Mouse (Mus musculus): ENCODE measurements around the gene Vwa8. TPM values are rescaled to one million over a fixed set of nuclear protein-coding genes. Genes with fewer than 3 reads are reported as not detected.
A peak's percentile ranks its signal among the peaks of the same experiment; 100 is the strongest.

Gene Vwa8
- 10 to 100 TPM; 42.9 to 46.3 TPM for total RNA-seq (2021)
- long read RNA-seq, experiment 1, full-length matches to known transcripts, result 14 of 23 reads
- long read RNA-seq, experiment 1, partial matches to known transcripts, result 6 of 23 reads
- long read RNA-seq, experiment 1, other reads (novel, unspliced or antisense), result 3 of 23 reads
- long read RNA-seq, experiment 2, full-length matches to known transcripts, result 20 of 35 reads
- long read RNA-seq, experiment 2, partial matches to known transcripts, result 12 of 35 reads
- long read RNA-seq, experiment 2, other reads (novel, unspliced or antisense), result 3 of 35 reads

DNA sequence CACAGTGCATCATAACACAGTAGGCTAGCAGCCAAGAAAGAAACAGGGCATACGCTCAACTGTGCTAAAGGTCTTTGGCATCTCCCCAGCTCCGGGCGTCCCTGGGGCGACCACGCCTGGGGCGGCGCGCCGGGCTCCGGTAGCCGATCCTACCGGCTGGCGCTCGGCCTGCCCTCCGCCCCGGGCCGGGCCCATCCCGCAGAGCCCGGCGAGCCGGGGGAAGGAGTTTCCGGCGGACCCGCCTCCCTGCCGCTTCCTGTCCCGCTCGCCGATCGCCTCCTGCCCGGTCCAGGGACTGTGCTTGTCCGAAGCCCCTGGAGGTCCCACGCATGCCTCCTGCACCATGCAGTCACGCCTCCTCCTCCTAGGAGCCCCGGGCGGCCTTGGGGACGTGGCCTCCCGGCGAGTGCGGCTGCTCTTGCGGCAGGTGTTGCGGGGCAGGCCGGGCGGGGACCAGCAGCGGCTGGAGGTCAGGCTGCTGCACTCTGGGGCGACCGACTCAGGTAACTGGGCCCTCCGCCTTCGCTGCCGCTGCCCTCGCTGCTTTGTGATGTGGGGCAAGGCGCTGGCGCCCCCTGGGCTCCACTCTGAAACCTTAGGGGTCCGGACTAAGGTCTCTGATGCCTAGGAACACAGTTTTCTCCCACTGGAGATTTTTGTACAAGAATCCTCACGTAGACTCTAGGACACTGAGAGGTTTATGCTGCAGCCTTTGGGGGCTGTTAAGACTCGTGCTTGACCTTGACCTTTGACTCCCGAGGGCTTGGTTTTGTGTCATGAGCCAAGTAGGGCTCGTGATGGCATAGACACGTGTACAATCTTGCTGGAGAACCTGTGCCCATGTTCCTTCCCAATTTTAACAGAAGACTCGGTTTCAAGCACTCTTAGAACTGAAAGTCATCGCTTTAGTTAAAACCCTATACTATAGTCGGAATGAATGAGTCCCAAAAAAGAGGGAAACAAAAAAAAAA, at the start of gene Vwa8:
Gene Vwa8, plus strand, starts transcription at position 112 of the 971 bp plus-strand sequence.
- DNase-seq (ENCODE audit: low spot score in 2 of 2), result peak; percentile 82 to 87

DNA sequence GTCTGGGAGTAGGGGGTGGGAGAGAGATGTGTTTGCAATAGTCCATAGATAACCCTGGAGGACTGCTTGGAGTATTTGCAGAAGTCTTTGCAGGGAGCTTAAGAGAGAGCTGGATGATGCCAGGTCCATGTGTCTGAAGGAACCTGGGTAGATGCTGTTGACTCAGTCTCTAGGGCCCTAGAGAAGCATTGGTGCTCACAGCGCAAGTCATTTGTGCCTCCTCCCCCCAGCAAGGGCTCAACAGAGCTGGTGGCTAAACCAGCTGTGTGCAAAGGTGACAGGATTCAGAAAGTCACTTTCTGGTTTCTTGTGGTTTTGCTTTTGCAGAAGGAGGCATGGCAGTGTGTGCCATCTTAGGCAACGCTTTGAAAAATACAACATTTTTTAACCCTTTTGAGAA, 46.5 kb upstream of the Vwa8 start:
- no peak for DNase-seq (ENCODE audit: low spot score in 2 of 2)

DNA sequence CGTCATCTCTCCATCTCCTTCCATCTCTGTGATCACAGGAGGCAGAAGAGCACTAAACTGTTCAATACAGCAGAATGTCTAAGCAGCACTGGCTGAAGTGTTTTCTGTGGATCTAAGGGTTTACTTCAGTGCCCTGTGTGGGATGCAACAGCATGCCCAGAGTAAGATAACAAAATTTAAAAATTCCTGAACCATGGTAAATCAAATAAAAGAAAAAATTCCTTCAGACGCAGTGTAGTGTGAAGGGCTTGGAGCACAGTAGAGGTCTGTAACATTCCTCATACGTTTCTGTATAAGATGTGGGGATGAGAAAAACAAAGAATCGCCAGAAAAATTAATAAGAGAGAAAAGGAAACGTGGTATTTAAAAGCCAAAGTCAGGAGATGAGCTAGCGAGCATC, 44.9 kb upstream of the Vwa8 start:
- no peak for DNase-seq (ENCODE audit: low spot score in 2 of 2)

DNA sequence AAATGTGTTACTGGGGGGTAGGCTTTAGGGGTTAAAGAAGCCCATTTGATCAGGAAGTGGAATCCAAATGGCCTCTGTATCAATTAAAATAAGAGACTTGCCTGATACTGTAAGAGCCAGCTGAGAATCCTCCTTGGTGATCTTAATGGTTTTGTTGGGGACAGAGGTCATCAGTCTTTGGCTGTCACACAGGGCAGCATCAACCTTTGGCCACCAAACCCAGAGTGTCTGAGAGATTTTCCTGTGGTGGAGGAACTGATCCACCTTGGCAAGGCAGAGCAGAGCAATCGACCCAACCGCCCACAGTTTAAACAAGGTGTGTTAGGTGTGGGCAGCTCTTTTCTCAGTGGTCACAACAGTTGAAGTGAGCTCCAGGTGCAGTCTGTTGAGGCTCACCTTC, 36.0 kb upstream of the Vwa8 start:
- no peak for DNase-seq (ENCODE audit: low spot score in 2 of 2)

DNA sequence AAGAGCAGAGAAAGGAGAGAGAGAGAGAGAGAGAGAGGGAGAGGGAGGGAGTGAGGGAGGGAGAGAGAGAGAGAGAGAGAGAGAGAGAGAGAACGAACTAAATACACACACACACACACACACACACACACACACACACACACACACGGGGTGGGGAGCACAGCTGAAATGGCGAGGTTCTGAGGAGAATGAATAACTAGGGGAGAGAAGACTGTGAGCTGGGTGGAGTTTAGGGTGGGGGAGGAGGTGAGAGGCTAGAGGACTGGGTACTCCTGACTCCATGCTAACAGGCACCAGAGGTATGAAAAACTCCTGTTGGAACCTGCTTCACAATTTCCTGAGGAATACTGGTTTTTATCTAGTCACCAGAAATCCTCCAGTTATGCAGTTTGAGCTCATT, 32.4 kb upstream of the Vwa8 start:
- DNase-seq (ENCODE audit: low spot score in 2 of 2), result no peak

DNA sequence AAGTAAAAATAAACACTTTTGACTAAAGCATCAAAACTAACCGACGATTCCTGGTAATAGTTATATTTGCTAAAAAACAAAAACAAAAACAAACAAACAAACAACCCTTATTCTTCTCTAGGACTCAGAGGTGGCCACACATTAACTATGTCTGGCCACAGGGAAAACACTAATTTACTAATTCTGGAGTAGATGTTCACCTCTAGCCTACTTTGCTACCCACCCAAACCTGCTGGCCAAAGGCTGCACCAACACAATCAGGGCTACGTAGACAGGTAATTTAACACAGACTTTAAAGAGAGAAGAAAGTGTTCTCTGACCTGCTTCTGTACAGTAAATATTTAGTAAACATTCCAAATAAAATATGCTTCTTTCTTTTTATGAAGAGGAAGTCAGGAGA, 31.2 kb upstream of the Vwa8 start:
- DNase-seq (ENCODE audit: low spot score in 2 of 2), result no peak

DNA sequence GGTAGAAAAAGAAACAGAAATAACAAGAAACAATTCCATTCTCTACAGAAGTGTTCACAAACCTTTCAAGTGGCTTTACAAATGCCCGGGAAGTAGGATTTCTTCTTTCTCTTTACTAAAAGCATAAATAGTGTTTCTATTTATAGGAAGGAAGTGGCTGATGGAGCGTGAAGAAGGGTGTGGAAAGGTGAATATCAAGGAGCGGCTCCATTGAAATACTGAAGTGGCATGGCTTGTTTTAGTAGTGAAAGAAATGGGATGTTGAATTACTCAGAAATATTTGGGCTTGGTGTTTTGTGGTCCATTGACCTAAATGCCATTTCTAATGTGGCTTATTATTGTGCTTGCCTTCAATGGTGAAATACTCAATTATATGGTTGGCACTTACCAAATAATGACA, 30.4 kb upstream of the Vwa8 start:
- no peak for DNase-seq (ENCODE audit: low spot score in 2 of 2)

DNA sequence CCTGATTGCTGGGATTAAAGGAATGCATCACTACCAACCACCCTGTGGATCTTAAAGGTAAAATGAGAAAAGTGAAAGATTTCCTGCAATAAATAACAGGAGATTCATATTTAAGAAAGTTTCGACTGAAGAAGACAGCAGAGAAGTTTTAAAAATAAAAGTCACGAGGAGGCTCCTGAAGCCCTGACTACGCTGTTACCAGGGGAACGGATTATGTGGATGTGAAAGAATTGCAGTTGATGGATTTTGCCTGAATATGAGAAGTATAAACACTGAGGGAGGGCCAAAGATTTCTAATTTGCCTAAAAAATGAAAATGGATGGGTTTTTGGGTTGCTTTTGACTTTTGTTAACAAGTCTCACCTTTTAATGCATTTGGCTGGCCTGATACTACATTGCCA, 24.8 kb upstream of the Vwa8 start:
- no peak for DNase-seq (ENCODE audit: low spot score in 2 of 2)

DNA sequence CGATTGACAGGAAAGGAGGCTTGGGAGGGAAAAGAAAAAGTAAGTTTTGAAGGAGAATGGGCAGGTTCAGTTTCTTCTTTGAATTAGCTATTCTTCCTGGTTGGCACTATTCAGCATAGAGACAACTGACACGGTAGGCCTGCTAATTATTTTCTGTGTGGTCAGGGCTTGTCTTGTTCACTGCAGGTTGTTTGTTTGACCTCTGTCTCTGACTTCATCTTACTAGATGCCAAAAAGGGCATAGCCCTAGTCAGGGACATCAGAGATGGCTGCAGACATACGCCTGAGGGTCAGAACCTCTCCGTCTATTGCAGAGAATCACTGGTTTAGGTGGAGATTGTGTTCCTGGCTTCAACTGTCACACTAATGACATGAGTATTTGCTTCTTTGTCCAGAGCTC, 24.3 kb upstream of the Vwa8 start:
- no peak for DNase-seq (ENCODE audit: low spot score in 2 of 2)

DNA sequence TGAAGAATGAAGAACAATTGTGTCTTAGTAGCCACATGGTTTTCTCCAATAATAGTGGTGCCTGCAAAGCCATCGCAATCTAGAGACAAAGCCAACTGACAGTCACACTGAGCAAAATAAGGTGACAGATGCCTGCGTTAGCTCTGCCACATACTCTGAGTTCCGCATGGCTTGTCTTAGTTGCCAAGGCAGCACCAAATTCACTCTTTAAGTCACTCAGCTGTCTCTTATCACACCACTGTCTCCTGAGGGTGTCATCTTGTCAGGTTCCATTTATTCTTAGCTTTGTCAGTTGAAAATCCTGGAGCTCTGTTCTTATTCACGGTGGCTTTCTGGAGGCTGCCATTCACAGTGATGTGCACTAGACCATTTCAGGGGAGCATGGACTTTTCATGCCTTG, 17.7 kb upstream of the Vwa8 start:
- no peak for DNase-seq (ENCODE audit: low spot score in 2 of 2)

DNA sequence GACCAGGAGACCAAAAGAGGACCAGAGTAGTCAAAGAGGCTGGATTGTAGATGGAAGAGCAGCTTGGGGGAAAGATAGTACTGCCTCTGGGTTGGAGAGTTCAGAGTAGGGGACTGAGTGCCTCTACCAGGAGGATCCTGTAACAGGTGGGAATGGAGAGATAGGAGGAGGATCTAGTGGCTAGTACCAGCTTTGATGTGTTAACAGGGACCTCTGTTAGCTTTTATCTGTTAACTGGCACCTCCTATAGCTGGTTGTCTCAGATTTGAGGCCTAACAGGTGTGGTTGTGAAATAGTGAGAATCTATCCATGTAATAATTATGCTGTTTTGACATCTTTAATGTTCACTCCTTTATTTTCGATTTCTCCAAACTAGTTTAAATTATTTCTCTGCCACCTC, 904 bp upstream of the Vwa8 start:
- DNase-seq (ENCODE audit: low spot score in 2 of 2), result no peak

DNA sequence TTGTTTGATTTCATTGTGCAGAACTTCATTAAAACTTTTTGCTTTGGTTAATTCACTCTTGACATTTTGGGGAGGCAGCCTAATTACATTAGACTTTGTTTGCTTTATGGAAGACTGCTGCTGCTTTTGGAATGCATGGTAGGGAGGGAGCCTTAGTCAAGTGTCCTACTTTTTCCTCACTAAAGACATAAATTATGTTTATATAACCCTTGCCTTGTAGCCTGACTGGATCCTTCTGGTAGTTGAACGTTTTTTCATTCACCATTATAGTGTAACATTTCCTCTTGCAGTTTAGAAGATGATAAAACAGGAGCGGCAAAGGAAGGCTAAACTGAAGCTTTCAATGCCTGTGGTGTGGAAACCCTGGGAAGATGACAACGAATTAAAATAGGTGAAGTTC, 375 bp upstream of the Vwa8 start:
- DNase-seq (ENCODE audit: low spot score in 2 of 2), result no peak

DNA sequence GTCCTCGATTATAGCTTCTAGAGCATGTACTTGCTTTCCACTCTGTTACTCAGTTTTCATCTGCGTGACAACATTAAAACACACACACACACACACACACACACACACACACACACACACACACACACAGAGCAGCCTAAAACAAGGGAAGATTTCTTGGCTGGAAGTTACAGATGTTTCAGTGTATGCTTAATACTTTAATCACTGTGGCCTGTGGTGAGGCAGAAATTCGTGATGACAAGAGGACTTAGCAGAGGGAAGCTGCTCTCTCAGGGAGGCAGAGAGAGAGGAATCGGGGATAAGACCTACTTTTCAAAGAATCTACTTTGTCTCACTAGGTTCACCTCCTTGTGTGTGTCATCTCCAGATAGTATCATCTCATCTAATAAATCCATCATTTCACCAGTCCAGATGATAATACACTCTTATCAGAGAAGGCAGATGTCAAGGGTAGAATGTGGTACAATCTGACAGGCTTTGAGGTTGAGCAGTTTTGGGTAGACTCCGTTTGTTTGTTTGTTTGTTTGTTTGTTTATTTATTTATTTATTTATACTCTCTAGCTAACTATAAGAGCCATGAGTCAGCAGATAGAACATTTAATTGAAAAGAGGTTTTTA, 1.2 kb downstream of the Vwa8 start:
- no peak for DNase-seq (ENCODE audit: low spot score in 2 of 2)

DNA sequence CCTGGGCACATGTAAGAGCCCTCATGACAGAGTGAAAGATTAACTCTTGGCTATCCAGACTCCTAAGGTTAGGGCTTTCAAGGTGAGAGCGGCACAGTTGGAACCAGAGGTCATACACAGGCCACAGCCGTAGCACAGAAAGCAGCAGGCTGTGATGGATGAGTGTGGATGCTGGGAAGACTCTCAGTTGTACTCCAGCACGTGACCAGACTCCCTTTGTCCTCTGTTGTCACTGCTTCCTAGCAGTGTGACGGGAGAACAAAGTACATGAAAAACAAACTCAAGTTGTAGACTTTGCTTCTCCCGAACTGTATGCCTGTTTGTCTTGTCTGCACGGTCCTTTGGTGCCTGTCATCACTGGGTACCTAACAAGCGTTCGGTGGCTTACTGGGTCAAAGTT, 1.8 kb downstream of the Vwa8 start:
- no peak for DNase-seq (ENCODE audit: low spot score in 2 of 2)

DNA sequence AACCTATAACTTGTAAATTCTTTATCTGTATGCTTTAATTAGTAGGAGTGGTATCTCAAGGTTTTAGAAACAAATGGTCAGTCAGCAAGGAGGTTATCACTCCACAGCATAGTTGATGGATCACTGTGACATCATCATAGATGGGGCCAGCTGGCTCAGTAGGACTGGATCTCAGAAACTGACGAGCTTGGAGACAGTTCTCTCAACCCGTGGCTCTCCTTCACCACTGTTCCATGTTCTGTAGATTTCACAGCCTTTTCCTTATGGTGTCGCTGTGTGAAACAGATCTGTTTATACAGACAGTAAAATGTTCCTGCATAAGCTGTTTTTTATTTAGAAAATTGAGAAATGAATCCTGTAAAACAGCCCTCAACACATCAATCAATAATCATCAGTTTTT, 2.5 kb downstream of the Vwa8 start:
- DNase-seq (ENCODE audit: low spot score in 2 of 2), result no peak

DNA sequence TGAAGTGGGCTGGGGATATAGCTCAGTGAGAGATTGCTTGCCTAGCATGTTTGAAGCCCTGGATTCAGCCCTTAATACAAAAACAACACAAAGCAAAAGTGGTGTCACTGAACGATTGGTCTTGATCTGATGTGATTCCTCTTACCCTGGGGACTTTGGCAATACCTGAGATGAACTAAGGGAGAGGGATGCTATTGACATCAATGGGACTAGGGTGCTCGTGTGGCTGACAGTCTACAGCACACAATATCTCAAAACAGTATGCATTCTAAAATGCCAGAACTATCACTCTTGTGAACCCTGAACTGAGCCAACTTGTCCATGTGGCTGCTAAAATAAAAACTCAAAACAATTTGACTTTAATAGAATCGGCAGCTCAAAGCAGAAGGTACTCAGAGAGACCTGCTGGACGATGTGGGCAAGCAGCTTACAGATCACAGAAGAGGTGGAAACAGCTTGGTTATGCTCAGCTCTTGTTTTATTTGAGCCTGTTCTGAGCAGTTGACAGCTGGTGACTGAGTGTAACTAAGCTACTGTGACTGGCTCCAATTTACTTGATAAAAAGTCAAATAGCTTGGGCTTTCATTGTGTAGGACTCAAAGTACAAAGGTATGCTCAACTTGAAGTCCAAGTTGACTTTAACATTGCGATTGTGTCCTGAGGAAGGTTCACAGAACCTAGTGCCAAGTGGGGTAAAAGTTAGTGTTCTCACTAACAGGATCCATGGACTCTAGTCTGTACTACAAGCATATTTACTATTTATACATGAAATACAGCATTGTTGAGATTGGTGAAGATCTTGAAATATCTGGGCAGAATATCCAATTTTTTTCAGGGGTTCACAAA, 3.8 kb downstream of the Vwa8 start:
- DNase-seq (ENCODE audit: low spot score in 2 of 2), result no peak

DNA sequence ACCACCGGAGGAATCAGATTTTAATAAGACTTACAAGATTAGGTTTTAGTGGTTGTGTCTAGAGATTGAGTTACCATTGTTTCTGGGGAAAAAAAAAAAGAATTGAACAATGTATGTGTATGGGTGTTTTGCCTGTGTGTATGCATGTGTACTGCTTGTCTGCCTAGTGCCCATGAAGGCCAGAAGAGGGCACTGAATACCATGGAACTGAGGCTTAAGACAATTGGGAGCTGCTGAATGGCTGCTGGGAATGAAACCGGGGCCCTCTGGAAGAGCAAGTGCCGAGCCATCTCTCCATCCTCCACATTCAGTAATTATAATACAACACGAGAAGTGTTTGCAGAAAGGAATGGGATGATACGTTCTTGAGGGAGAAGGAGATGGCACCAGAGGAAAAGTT, 12.3 kb downstream of the Vwa8 start:
- DNase-seq (ENCODE audit: low spot score in 2 of 2), result no peak

DNA sequence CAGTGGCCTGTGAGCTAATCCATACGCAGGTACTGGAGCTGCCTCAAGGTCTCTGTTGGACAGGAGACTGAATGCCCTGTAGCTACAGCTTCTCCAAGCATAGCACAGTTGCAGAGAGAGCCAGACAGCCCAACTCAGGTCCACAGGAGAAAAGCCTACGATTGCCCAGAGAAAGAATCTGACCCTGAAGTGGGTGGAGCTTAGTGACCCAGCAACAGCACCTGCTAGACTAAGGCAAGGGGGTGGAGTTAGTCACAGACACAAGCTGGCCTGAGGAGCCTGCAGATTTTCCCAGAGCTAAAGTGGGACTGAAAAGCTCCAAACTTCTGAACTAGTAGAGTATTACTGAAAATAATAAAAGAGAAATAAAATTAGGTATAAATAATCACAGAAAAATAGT, 21.2 kb downstream of the Vwa8 start:
- DNase-seq (ENCODE audit: low spot score in 2 of 2), result no peak

DNA sequence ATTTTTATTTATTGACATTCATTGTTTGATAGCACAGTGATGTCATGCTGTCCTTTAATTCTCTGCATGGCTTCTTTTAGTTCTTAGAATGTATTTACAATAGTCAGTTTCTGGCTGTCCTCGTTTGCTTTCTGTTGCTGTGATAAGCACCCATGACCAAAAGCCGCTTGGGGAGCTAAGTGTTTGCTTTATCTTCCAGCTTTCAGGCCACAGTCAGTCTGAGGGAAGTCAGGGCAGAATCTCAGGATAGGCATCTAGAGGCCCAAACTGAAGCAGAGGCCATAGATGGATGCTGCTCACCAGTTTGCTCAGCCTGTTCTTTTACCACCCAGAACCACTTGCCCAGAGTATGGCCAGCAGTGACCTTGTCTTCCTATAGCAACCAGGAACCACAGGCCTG, 28.3 kb downstream of the Vwa8 start:
- no peak for DNase-seq (ENCODE audit: low spot score in 2 of 2)

DNA sequence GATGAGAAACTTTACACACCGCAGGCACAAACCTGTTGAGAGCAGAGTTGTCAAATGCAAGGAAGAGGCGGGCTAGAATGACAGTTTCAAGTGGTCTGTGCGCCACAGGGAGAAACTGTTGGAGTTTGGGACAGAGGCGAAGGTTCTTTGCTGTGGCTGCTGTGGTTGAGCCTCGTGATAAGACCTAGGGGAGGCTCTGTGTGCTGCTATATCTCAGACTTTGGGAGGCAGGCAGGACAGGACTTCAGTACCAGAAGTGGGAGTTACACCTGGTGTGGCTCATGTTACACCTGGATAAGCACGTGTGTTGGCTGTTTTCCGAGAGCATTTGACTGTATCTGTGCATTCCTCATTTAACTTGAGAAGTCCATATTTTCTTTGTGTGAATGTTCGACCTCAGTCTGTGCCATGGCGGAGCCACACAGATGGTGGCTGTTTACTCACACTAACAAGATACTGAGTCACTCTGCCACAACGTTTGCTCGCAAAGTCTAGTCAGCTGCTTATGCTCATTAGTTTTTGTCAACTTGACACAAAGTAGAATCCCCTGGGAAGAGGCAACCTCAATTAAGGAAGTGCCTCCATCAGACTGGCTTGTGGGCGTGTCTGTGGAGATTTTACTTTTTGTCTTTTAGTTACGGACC, 29.7 kb downstream of the Vwa8 start:
- no peak for DNase-seq (ENCODE audit: low spot score in 2 of 2)

DNA sequence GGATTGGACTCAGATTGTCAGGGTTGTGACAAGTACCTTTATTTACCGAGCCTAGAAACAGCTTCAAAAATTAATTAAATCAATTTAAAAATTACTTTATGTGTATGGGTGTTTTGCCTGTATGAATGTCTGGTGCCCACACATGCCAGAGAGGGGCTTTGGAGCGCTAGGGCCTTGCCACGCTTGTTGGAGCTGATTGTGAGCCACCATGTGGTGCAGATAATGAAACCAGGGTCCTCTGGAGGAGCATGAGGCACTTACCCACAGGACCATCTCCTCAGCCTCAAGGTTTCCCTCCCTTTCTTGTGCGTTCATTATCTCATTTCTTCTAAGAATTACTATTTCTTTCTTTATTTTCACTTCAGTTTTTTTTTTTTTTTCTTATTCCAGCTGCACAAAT, 32.0 kb downstream of the Vwa8 start:
- DNase-seq (ENCODE audit: low spot score in 2 of 2), result no peak
